Mouse (Mus musculus): ENCODE measurements at regions not wholly inside any gene's neighbourhood (a gene's known extent, or its start where the extent isn't known, plus 50 kb on each side); places are given as distances from the start of the nearest gene placed in this dataset.

- no peak for TF ChIP-seq POLR2A (IDR thresholded peaks at IDR 0.05; ENCODE audit: control insufficient read depth, low read depth, low read length)
- peak; percentile 97; the same call in 1 of the 2 replicates for TF ChIP-seq CTCF (IDR thresholded peaks at IDR 0.05; ENCODE audit: control insufficient read depth, insufficient read depth, insufficient replicate concordance, low read depth, low read length)
Observed at GRCm38 (mm10) chr2:77341575-77342332, 61.4 kb upstream of the Sestd1 start.
